Mouse (Mus musculus) limb, embryonic 15.5 days (tissue): ENCODE measurements around the gene Smc1b. TPM values are rescaled to one million over a fixed set of nuclear protein-coding genes. Genes with fewer than 3 reads are reported as not detected.
"Not testable (repeated sequence)": the region's sequence is repeated elsewhere in the genome, so short reads cannot be mapped to it uniquely, and the experiment has no call there.

Experiments
- ATAC-seq: fragments of 200-750 bp; cut with Nextera tagmentation; 2 replicates; pipeline ENCODE4 v1.8.0; 2017; ENCODE audit warnings: low read depth, moderate TSS enrichment; ENCODE audit not compliant: insufficient number of reproducible peaks, low FRiP score, low TSS enrichment
- H3K27ac ChIP-seq: fragments of 300-500 bp; sonication (generic); 2 replicates; pipeline ENCODE4 v1.5.1; 2015; ENCODE audit warnings: moderate library complexity, mild to moderate bottlenecking, inconsistent platforms
- H3K27me3 ChIP-seq: fragments of 300-500 bp; sonication (generic); 2 replicates; pipeline ENCODE4 v1.6.1; 2015; ENCODE audit warnings: inconsistent platforms
- H3K36me3 ChIP-seq: fragments of 300-500 bp; sonication (generic); 2 replicates; pipeline ENCODE4 v1.6.1; 2015; ENCODE audit warnings: inconsistent platforms
- H3K4me1 ChIP-seq: fragments of 300-500 bp; sonication (generic); 2 replicates; pipeline ENCODE4 v1.6.1; 2015; ENCODE audit warnings: inconsistent platforms
- H3K4me2 ChIP-seq: fragments of 300-500 bp; sonication (generic); 2 replicates; pipeline ENCODE4 v1.6.1; 2015; ENCODE audit warnings: mild to moderate bottlenecking, inconsistent platforms
- H3K4me3 ChIP-seq: fragments of 300-500 bp; sonication (generic); 2 replicates; pipeline ENCODE4 v1.5.1; 2015; ENCODE audit warnings: mild to moderate bottlenecking, inconsistent platforms
- H3K9ac ChIP-seq: fragments of 300-500 bp; sonication (generic); 2 replicates; pipeline ENCODE4 v1.6.1; 2015; ENCODE audit warnings: inconsistent platforms
- H3K9me3 ChIP-seq: fragments of 300-500 bp; sonication (generic); 2 replicates; pipeline ENCODE4 v1.6.1; 2016; ENCODE audit warnings: inconsistent platforms
- WGBS: fragments of 180-500 bp; shearing (Covaris S2); methylation state at CpG from one replicate; pipeline ENCODE4 v1.1.7; 2015; 5-methylcytosine and 5-hydroxymethylcytosine counted together
- polyA plus RNA-seq: library from polyadenylated mRNA; unstranded; fragments of >200 nt; fragmentation: Nextera tagmentation; extraction: Ambion mirVana; gene quantifications from 2 replicates; pipeline ENCODE4 v1.2.1, GENCODE M21; 2015

The Smc1b gene
- polyA plus RNA-seq, 1 experiment from 2014 or later = 0.22 TPM

DNA sequence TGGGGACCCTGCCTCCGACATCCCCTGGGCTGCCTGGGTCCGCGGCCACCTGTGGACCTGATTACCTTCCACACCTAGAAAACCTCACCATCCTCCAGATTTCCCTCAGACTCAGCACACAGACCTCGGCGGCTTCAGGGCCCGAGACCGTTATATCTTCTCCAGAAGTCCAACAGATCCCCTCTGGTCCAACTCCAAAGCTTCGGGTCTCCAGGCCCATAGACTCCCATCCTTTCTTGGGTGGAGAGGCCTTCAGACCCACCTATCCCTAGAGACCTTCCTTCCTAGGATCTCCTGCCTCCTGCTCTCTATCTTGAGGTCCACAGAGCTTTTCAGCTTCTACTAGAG is 94.4 kb downstream of the Smc1b start:
- no peaks in the 10 kb centered on the region for H3K27me3 ChIP-seq
- no peak for ATAC-seq
- H3K4me1 ChIP-seq = peaks cover 39% of the 10 kb centered on the region
- H3K36me3 ChIP-seq = no peaks in the 10 kb centered on the region
- H3K4me2 ChIP-seq = peak overlapping the region; percentile 92
- peak overlapping the region; percentile 65 for H3K9ac ChIP-seq
- H3K4me3 ChIP-seq = peak overlapping the region; percentile 83
- no peaks in the 10 kb centered on the region for H3K9me3 ChIP-seq
- peak overlapping the region; percentile 35; the same call in 1 of the 2 replicates for H3K27ac ChIP-seq
- 2% methylated on average over 8 of the region's 8 CpGs for WGBS

DNA sequence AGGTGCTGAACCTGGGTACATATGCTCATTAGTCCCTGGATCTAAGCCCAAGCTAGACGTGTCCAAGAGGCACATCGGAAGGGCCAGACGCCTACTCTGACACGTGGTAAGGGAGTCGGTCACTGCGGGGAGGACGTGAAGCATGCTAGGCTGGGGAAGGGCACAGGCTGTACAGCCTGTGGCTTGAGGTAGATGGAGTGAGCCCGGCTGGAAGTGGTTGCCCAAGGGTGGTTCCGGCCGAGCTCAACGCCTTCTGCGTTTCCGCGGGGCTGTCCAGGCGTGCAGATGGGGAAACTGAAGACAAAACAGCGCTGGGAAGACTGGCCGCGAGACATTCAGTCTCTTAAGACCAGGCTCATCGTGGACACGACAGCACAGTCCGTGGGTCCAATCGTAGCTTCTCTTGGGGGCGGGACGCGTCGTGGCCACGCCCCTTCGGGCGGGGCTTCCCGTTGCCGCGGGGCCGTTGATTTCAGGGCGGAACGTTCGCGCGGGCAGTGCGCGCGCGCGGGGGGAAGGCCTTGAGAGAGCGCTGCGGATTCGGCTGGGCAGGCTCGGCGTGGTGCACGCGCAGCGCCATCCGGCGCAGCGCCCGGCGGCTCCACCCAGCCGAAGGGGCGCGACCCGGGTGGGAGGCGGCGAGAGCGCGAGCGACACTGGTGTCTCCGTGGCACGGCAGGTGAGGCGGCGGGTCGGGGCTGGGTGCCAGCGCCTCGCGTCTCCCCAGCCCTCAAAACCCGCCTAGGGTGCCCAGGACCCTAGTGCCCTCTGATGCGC is 95.0 kb downstream of the Smc1b start:
- peaks cover 39% of the 10 kb centered on the region for H3K4me1 ChIP-seq
- H3K9me3 ChIP-seq = no peaks in the 10 kb centered on the region
- peak overlapping the region; percentile 65 for H3K9ac ChIP-seq
- peak overlapping the region; percentile 83 for H3K4me3 ChIP-seq
- peak overlapping the region; percentile 79 for H3K27ac ChIP-seq
- under 1% methylated on average over 57 of the region's 75 CpGs for WGBS
- H3K4me2 ChIP-seq = peak overlapping the region; percentile 92
- no peaks in the 10 kb centered on the region for H3K27me3 ChIP-seq
- ATAC-seq = peak; percentile 90
- no peaks in the 10 kb centered on the region for H3K36me3 ChIP-seq

DNA sequence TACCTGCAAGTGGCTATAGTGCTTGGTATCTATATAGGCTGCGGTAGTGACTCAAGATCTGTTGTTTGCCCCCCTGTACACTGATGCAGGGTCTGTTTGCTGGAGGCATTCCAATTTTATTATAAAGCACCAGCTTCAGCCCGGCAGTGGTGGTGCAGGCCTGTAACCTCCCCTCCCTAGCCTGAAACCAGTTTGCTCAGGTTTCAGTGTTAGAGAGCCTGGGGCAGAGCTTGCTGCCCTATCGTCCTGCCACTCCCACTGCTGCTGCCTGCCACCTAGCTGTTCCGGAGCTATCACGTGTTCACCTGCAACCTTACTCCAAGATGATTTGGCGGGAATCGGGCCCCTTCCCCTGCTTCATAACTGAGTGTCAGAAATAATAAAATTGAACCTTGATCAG is 97.8 kb downstream of the Smc1b start:
- not testable (repeated sequence) for ATAC-seq, H3K27me3 ChIP-seq, H3K9ac ChIP-seq, H3K9me3 ChIP-seq, H3K4me3 ChIP-seq, H3K27ac ChIP-seq, H3K36me3 ChIP-seq, H3K4me2 ChIP-seq
- 26% methylated on average over 7 of the region's 7 CpGs for WGBS
- peaks cover 24% of the 10 kb centered on the region for H3K4me1 ChIP-seq

DNA sequence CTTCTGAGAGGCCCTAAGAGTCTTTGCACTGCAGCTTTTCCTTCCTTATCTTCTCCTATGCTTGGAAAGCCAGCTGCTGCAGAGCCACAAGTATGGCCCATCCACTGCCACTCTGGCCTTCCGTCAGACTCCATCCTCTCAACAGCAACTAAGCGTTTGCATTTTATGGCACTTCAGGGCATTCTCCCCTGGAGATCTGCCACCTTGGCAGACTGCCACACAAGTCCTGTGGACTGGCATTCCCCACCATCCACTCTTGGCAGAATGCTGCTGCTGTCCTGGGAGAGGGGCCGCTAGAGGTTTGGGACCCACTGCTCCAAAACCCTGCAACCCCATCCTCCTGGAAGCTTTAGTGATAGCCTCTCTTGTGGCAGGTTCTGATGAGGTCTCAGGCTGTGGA is 99.9 kb downstream of the Smc1b start:
- Histone ChIP-seq H3K9ac (no peak overlapping the region), H3K4me1 (peaks cover 7% of the 10 kb centered on the region), H3K36me3 (no peaks in the 10 kb centered on the region), H3K27ac (no peak overlapping the region), H3K27me3 (no peaks in the 10 kb centered on the region), H3K9me3 (no peaks in the 10 kb centered on the region), H3K4me3 (no peak overlapping the region), H3K4me2 (no peak overlapping the region)
- ATAC-seq = no peak
- 33% methylated on average over 3 of the region's 3 CpGs for WGBS

DNA sequence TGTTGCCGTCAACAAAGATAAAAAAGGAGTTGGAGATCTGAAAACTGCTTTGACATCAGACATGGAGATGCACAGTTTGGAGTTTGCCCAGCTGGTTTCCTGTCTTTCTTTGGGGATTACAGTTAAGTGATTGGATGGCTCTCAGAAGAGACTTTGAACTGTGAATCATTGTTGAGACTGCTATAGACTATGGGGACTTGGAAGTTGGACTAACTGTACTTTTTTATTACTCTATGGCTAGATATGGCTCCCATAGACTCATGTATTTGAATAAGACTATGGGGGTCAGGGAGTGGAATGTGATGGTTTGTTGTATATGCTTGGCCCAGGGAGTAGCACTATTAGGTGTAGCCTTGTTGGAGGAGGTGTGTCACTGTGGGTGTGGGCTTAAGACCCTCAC is 101.1 kb downstream of the Smc1b start:
- H3K4me3 ChIP-seq, H3K4me2 ChIP-seq, H3K27ac ChIP-seq, H3K9ac ChIP-seq, ATAC-seq, H3K36me3 ChIP-seq, H3K4me1 ChIP-seq, H3K9me3 ChIP-seq, H3K27me3 ChIP-seq: not testable (repeated sequence)
- 68% methylated on average over 1 of the region's 1 CpGs for WGBS

DNA sequence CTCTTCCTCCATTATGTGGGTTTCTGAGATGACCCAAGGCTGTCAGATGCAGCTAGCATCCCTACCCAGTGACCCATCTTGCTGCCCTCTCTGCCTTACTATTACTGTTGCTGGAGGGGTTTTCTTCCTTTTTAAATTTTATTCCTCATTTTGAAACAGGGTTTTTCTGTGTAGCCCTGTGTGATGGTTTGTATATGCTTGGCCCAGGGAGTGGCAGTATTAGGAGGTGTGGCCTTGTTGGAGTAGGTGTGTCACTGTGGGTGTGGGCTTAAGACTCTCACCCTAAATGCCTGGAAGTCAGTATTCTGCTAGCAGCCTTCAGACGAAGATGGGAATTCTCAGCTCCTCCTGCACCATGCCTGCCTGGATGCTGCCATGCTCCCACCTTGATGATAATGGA is 103.1 kb downstream of the Smc1b start, which contains the start of gene Fam118a:
Fam118a (plus strand) TSS at position 301 of the 400 bp plus-strand sequence.
- not testable (repeated sequence) for H3K4me2 ChIP-seq, H3K4me3 ChIP-seq, ATAC-seq, H3K9me3 ChIP-seq, H3K27me3 ChIP-seq, H3K9ac ChIP-seq, H3K4me1 ChIP-seq, H3K36me3 ChIP-seq, H3K27ac ChIP-seq
- 32% methylated on average over 1 of the region's 1 CpGs for WGBS

DNA sequence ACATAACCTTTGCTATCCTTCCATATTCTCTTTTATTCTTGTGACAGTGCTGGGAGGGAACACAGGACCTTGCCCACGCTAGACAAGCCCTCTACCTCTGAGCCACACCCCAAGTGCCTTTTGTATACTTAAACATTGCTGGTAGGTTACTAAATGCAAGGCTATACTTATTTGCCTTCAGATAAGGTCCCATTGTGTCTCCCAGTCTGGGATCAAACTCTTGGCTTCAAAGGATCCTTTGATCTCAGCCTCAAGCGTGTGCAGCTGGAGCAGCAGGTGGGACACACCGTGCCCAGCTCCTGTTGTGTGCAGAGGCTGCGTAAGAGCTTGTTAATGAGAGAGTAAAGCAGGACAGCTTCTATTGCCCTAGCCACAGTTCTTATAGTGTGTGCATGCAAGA is 104.0 kb downstream of the Smc1b start:
- H3K4me3 ChIP-seq = no peak overlapping the region
- 39% methylated on average over 4 of the region's 4 CpGs for WGBS
- no peaks in the 10 kb centered on the region for H3K27me3 ChIP-seq
- H3K9ac ChIP-seq = no peak overlapping the region
- H3K27ac ChIP-seq = no peak overlapping the region
- no peaks in the 10 kb centered on the region for H3K9me3 ChIP-seq
- ATAC-seq = no peak
- no peak overlapping the region for H3K4me2 ChIP-seq
- 0 out of 2 replicates have a peak, but pooled peaks cover 2% of the 10 kb centered on the region for H3K4me1 ChIP-seq
- no peaks in the 10 kb centered on the region for H3K36me3 ChIP-seq

DNA sequence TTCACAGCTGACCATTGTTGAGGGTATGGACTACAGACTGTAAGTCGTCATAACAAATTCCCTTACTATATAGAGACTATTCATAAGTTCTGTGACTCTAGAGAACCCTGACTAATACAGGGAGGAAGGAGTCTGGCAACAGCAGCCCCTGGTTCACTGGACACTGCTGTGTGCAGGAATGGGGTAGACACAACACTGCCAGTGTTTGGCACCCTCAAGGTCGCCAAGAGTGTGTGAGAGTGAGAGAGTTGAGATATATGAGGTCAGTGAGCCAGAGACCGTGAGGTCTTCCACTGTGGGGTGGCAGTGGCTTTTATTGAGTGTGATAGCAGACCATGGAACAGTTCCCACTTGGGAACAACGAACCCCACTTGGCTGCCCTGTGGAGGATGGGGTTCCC is 105.6 kb downstream of the Smc1b start:
- Histone ChIP-seq H3K27me3 (no peaks in the 10 kb centered on the region), H3K9me3 (no peaks in the 10 kb centered on the region), H3K4me2 (no peak overlapping the region), H3K9ac (no peak overlapping the region), H3K4me3 (no peak overlapping the region), H3K27ac (no peak overlapping the region), H3K4me1 (no peaks in the 10 kb centered on the region), H3K36me3 (no peaks in the 10 kb centered on the region)
- ATAC-seq = no peak
- WGBS = 79% methylated on average over 4 of the region's 4 CpGs

DNA sequence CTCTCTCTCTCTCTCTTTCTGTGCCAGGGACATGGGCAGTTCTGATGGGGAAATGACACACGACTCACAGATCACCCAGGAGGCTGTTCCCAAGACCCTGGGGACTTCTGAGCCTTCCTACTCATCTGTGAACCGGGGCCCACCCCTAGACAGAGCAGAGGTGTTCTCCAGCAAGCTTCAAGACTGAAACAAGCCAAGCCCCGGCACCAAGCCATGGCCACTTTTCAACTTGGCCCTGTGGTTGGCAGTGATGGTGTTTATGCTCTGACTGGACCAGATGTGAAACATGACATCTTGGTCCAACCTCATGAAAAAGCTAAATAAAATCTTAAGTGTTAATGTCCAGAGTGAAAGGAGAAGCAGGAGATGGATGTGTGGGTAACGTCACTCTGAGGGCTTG is 109.6 kb downstream of the Smc1b start:
- no peaks in the 10 kb centered on the region for H3K9me3 ChIP-seq
- no peak overlapping the region for H3K27ac ChIP-seq
- H3K9ac ChIP-seq = no peak overlapping the region
- no peak overlapping the region for H3K4me2 ChIP-seq
- no peak overlapping the region for H3K4me3 ChIP-seq
- no peaks in the 10 kb centered on the region for H3K36me3 ChIP-seq
- H3K4me1 ChIP-seq = no peaks in the 10 kb centered on the region
- 59% methylated on average over 4 of the region's 4 CpGs for WGBS
- no peak for ATAC-seq
- H3K27me3 ChIP-seq = peaks cover 12% of the 10 kb centered on the region

DNA sequence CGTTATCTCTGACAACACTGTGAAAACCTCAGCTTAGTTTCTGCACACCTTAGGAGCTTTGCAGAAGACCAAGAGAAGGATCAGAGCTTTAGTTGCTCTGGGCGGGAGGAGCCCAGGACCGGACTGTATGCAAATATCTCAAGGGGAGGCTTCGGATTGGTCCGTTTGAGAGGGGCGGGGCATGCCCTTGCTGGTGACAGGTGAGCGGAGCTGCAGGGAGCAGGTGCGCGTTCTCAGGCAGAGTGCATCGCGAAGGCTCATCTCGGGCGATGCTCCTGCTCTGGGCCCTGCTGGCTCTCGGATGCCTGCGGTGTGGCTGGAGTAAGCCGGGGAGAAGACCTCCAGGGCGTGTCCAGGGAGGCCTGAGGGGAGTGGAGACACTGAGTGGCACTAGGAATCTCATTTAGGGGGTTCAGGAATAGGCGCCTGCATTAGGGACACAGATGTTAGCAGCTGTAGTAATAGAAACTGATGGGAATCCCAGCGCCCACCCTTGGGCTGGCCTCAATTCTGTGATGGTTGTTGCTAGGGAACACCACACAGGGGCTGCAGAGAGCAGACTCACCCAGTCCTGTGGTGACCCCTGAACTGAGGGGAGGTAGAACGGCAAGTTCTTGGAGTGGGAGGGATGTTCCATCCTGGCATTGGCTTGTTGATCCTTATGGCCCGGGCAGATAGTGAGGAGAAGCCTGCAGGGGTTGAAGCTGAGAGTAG is 114.7 kb downstream of the Smc1b start, which contains the start of gene Upk3a:
Upk3a (plus strand) TSS at position 191 of the 714 bp plus-strand sequence.
- H3K4me3 ChIP-seq = no peak within 1 kb of the TSS
- ATAC-seq = no peak
- 11% methylated on average over 21 of the region's 21 CpGs for WGBS
- no peaks in the 10 kb centered on the region for H3K9me3 ChIP-seq
- H3K36me3 ChIP-seq = no peaks in the 10 kb centered on the region
- H3K9ac ChIP-seq = no peak within 1 kb of the TSS
- peaks cover 9% of the 10 kb centered on the region for H3K4me1 ChIP-seq
- H3K27ac ChIP-seq = no peak within 1 kb of the TSS
- H3K27me3 ChIP-seq = peaks cover 29% of the 10 kb centered on the region
- no peak within 1 kb of the TSS for H3K4me2 ChIP-seq

DNA sequence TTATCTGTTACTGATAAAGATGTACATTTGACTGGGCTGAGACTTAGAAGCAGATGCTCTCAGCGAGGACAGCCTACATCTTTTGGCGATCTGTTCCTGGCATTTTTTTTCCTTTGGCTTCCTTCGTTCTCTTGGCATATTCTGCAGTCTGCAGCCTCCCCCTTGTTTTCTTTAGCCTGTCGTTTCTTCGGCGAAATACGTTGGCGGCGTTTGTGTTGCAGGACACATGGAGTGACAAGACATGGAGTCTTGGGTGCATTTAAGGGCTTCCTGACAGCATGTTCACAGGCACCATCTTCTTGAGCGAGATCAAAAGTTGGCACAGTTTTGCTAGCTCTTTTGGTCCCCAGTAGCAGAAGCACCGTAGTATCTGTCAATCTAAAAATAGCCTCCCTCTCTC is 116.0 kb downstream of the Smc1b start:
- Histone ChIP-seq H3K9ac (no peak overlapping the region), H3K4me2 (no peak overlapping the region), H3K4me1 (peaks cover 14% of the 10 kb centered on the region), H3K27me3 (peaks cover 29% of the 10 kb centered on the region), H3K4me3 (no peak overlapping the region), H3K9me3 (no peaks in the 10 kb centered on the region), H3K36me3 (no peaks in the 10 kb centered on the region), H3K27ac (no peak overlapping the region)
- no peak for ATAC-seq
- WGBS = 81% methylated on average over 11 of the region's 11 CpGs
